Mouse (Mus musculus) gastrocnemius, adult 8-10 months (tissue): ENCODE results near the gene Palld. TPM values are rescaled to one million over a fixed set of nuclear protein-coding genes. Genes with fewer than 3 reads are reported as not detected.

Source experiments
- DNase-seq, 2 experiments: peaks; one replicate each; pipeline ENCODE4 v3.0.0; 2022; ENCODE audit warnings: low spot score in 2 of 2
- total RNA-seq, 4 experiments: library from RNA; stranded (reverse); gene quantifications; 2 replicates each; pipeline ENCODE4 v1.2.4; 2022

Gene Palld
- total RNA-seq, 4 experiments from 2014 or later, result 45.3 to 55.5 (median 50.2) TPM

GRCm38 (mm10) chr8:61637736-61638135, 264.8 kb downstream of the Palld start:
- no peak for DNase-seq

- no peak for DNase-seq
Measured at GRCm38 (mm10) chr8:61634811-61635210, 267.7 kb downstream of the Palld start.

- DNase-seq, result no peak
Measured at GRCm38 (mm10) chr8:61632331-61632730, 270.2 kb downstream of the Palld start.

GRCm38 (mm10) chr8:61629631-61629968, 272.9 kb downstream of the Palld start:
- no peak for DNase-seq

GRCm38 (mm10) chr8:61628938-61629630, 273.4 kb downstream of the Palld start:
- DNase-seq, result no peak

GRCm38 (mm10) chr8:61626246-61626952, 276.1 kb downstream of the Palld start:
- no peak for DNase-seq

GRCm38 (mm10) chr8:61625656-61626210, 276.8 kb downstream of the Palld start:
- no peak for DNase-seq

GRCm38 (mm10) chr8:61623485-61624417, 278.7 kb downstream of the Palld start:
- no peak for DNase-seq

- no peak for DNase-seq
Measured at GRCm38 (mm10) chr8:61621300-61621699, 281.2 kb downstream of the Palld start.

GRCm38 (mm10) chr8:61617651-61618050, 284.8 kb downstream of the Palld start:
- no peak for DNase-seq

- DNase-seq, result no peak
Measured at GRCm38 (mm10) chr8:61617049-61617448, 285.4 kb downstream of the Palld start.

- no peak for DNase-seq
Measured at GRCm38 (mm10) chr8:61615711-61616697, 286.5 kb downstream of the Palld start.

- no peak for DNase-seq
Measured at GRCm38 (mm10) chr8:61611741-61612140, 290.7 kb downstream of the Palld start.

- DNase-seq, result no peak
Measured at GRCm38 (mm10) chr8:61611077-61611476, 291.4 kb downstream of the Palld start.

- DNase-seq, result peak in 1 of 2 experiments; percentile 13
Measured at GRCm38 (mm10) chr8:61610546-61610945, 291.9 kb downstream of the Palld start.

- no peak for DNase-seq
Measured at GRCm38 (mm10) chr8:61607463-61607813, 295.1 kb downstream of the Palld start.

- peak; percentile 55 for DNase-seq
Measured at GRCm38 (mm10) chr8:61606795-61607462, 295.6 kb downstream of the Palld start.

- DNase-seq, result no peak
Measured at GRCm38 (mm10) chr8:61604871-61605270, 297.6 kb downstream of the Palld start.

- no peak for DNase-seq
Measured at GRCm38 (mm10) chr8:61596889-61597288, 305.6 kb downstream of the Palld start.

GRCm38 (mm10) chr8:61591446-61591845, 311.0 kb downstream of the Palld start:
- no peak for DNase-seq
